Mouse (Mus musculus) midbrain, embryonic 10.5 days (tissue): ENCODE results near the gene Ppp1r27. TPM values are rescaled to one million over a fixed set of nuclear protein-coding genes. Genes with fewer than 3 reads are reported as not detected.
"Not testable (repeated sequence)": the region's sequence is repeated elsewhere in the genome, so short reads cannot be mapped to it uniquely, and the experiment has no call there.

Experiments used
- DNase-seq: peaks from one replicate; pipeline ENCODE4 v3.0.0-alpha.2; 2017; ENCODE audit warnings: low spot score
- H3K27ac ChIP-seq: fragments of 300-500 bp; sonication (generic); replicated peaks from 2 replicates; pipeline ENCODE4 v1.5.1; 2016; ENCODE audit warnings: mild to moderate bottlenecking
- H3K27me3 ChIP-seq: fragments of 300-500 bp; sonication (generic); 2 replicates; pipeline ENCODE4 v1.6.1; 2016; ENCODE audit warnings: low read depth, mild to moderate bottlenecking; ENCODE audit not compliant: poor library complexity, severe bottlenecking
- H3K36me3 ChIP-seq: fragments of 300-500 bp; sonication (generic); 2 replicates; pipeline ENCODE4 v1.6.1; 2016; ENCODE audit warnings: mild to moderate bottlenecking, moderate library complexity
- H3K4me1 ChIP-seq: fragments of 300-500 bp; sonication (generic); 2 replicates; pipeline ENCODE4 v1.6.1; 2016
- H3K4me3 ChIP-seq: fragments of 300-500 bp; sonication (generic); 2 replicates; pipeline ENCODE4 v1.5.1; 2016; ENCODE audit warnings: mild to moderate bottlenecking, moderate library complexity
- H3K9me3 ChIP-seq: fragments of 300-500 bp; sonication (generic); replicated peaks from 2 replicates; pipeline ENCODE4 v1.6.1; 2016; ENCODE audit warnings: mild to moderate bottlenecking
- WGBS: fragments of 180-500 bp; shearing (Covaris S2); methylation state at CpG from one replicate; pipeline ENCODE4 v1.1.7; 2016; 5-methylcytosine and 5-hydroxymethylcytosine counted together
- polyA plus RNA-seq: library from polyadenylated mRNA; unstranded; fragments of >200 nt; fragmentation: Nextera tagmentation; extraction: Ambion mirVana; gene quantifications from 2 replicates; pipeline ENCODE4 v1.2.1, GENCODE M21; 2016

The Ppp1r27 gene
- polyA plus RNA-seq, 1 experiment from 2014 or later = not detected

DNA sequence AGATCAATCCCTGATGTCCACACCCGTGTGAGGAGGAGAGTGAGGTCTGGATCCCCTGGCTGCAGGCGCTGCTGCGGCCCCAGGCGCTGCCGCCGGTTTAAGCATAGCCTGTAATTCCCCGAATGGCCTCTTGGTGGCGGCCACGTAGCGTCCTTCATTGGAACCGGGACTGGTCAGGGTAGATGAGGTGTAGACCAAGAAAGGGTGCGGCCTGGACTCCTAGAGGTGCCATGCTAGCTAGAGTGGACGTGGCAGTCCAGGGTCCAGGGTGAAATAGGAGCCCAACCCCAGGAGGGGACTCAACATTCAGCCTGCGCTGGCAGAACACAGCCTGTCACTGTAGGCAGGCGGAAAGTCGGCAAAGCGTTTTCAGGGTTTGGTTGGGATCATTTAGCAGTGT lies 35.3 kb downstream of the Ppp1r27 start:
- Histone ChIP-seq H3K27me3 (peaks cover 5% of the 10 kb centered on the region), H3K4me1 (peaks cover 18% of the 10 kb centered on the region), H3K27ac (no peak overlapping the region), H3K4me3 (peak overlapping the region; percentile 2), H3K9me3 (no peaks in the 10 kb centered on the region), H3K36me3 (no peaks in the 10 kb centered on the region)
- DNase-seq = peak; percentile 88
- WGBS = 18% methylated on average over 17 of the region's 17 CpGs

DNA sequence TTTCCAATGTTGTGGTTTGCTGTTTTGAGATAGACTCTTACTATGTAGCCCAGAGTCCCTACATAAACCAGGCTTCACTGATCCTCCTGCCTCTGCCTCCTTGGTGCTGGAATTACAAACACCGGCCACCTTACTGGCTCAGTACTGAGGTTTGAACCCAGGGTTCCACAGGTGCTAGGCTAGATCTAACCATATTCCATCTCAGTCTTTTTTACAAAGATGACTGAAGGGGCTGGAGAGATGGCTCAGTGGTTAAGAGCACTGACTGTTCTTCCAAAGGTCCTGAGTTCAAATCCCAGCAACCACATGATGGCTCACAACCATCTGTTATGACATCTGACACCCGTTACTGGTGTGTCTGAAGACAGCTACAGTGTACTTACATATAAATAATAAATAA lies 36.7 kb downstream of the Ppp1r27 start:
- DNase-seq, H3K9me3 ChIP-seq, H3K27ac ChIP-seq, H3K4me3 ChIP-seq, H3K27me3 ChIP-seq, H3K36me3 ChIP-seq: not testable (repeated sequence)
- peaks cover 25% of the 10 kb centered on the region for H3K4me1 ChIP-seq
- 91% methylated on average over 2 of the region's 2 CpGs for WGBS

DNA sequence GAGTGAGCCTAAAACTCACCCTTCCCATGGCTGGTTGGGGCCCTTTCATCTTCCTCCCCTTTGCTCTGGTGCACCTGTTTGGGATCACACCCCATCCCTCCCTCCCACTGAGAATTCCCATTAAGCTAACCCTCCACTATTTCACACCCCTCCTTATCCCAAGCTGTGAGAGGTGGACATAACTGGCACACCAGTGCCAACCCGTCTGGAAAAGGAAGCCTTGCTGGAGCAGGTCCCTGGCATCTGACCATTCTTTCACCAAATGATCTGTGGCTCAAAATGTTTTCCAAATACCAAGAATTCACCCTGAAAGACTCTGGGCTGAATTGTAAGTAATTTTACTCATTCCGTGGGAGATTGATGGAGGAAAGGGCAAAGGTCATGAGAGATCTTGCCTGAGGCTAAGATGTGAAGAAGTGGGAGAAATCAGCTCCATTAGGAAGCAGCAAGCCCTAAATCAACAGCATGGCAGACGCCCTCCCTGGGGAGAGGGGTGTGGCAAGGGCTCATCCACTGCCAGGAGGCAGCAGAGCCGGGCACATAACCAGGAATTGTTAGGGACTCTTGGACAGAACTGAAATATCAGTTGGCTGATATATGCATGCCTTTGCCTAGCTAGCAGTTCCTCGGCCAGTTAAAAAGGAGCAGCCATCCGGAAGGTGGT lies 38.0 kb downstream of the Ppp1r27 start:
- no peaks in the 10 kb centered on the region for H3K9me3 ChIP-seq
- 63% methylated on average over 6 of the region's 6 CpGs for WGBS

DNA sequence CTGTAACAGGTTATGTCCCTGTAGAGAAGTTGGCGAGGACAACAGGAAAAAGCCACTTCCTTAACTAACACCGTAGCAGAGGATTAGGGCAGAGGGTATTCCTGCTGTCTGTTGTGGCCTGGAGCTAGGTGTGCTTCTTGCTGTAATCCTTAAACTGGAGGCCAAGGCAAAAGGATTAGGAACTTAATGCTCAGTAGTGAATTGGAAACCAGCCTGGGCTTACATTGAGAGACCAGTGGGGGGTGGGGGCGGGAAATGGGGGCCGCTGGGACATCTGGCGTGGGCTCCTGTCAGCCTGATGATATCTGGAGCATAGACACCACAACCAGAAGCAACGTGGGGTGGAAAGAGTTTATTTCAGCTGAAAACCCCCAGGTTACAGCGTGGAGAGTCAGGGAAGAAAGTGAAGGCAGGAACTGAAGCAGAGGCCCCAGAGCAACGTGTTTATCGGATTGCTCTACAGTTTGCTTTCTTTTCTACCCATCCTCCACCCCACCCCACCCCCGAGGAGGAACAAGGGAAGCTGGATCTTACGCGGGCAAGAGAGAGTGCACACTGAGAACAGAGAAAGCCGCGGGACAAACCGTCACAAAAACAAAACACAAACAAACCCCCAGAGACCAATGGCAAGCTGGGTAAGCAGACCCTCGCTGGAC lies 40.4 kb downstream of the Ppp1r27 start:
- Histone ChIP-seq H3K4me1 (peaks cover 22% of the 10 kb centered on the region), H3K4me3 (peak overlapping the region; percentile 42), H3K36me3 (no peaks in the 10 kb centered on the region), H3K27me3 (peaks cover 5% of the 10 kb centered on the region), H3K9me3 (no peaks in the 10 kb centered on the region), H3K27ac (peak overlapping the region; percentile 81)
- DNase-seq = peak; percentile 31
- WGBS = 4% methylated on average over 16 of the region's 16 CpGs

More for the DNA sequence above, 38.0 kb downstream of the Ppp1r27 start:
- Histone ChIP-seq H3K4me3 (no peak overlapping the region), H3K27me3 (peaks cover 5% of the 10 kb centered on the region), H3K27ac (no peak overlapping the region), H3K36me3 (no peaks in the 10 kb centered on the region), H3K4me1 (peaks cover 25% of the 10 kb centered on the region)
- no peak for DNase-seq

DNA sequence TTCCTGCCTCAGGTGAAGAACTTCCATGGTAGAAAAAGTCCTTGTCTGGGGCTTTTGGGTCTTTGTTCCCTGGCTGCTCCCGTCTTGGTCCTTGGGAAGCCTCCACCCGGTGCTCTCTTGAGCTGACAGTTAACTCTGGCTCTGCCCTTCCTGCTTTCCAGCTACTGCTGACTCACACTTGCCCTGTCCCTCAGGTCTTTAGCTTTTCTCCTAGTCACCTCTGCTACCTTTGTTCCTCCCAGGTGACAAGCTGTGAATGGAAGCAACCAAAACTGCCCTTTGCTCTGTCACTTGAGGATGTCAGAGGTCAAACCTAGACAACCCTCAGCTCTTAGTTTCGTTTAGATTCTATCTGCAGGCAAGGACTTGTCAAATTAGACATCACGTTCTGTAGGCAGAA lies 41.0 kb downstream of the Ppp1r27 start:
- peaks cover 5% of the 10 kb centered on the region for H3K27me3 ChIP-seq
- DNase-seq = no peak
- peak overlapping the region; percentile 81 for H3K27ac ChIP-seq

DNA sequence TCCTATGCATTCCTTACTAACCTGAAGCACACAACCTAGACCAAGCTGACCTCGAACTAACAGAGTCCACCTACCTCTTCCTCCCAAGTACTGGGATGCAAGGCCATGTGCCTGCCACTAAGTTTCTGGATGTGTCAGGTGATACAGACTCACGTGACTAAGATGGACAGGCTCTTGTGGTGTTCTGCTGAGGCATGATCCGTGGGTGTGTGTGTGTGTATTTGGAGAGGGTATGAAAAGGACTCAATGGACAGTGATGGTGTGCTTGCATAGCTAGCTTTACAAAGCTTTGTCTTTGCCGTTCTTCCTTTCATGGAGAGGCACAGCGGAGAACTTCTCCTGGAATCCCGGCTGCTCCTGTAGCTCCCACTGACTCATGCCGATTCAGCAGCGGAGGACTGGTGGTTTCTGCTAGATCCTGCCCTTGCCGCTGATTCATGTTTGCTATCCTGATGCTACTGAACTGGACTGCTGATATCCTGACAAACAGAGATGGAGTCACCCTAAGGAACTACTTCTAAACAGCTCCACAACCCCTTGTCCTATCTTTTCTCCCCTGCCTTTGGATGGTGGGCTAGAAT lies 42.6 kb downstream of the Ppp1r27 start:
- WGBS = 86% methylated on average over 9 of the region's 9 CpGs
- no peak for DNase-seq
- Histone ChIP-seq H3K4me3 (no peak overlapping the region), H3K9me3 (no peaks in the 10 kb centered on the region), H3K4me1 (peaks cover 22% of the 10 kb centered on the region), H3K27me3 (peaks cover 5% of the 10 kb centered on the region), H3K27ac (no peak overlapping the region), H3K36me3 (no peaks in the 10 kb centered on the region)

More for the DNA sequence above, 41.0 kb downstream of the Ppp1r27 start:
- no peaks in the 10 kb centered on the region for H3K9me3 ChIP-seq
- peak overlapping the region; percentile 42; the same call in 1 of the 2 replicates for H3K4me3 ChIP-seq
- H3K36me3 ChIP-seq = no peaks in the 10 kb centered on the region
- 33% methylated on average over 4 of the region's 4 CpGs for WGBS
- peaks cover 22% of the 10 kb centered on the region for H3K4me1 ChIP-seq

DNA sequence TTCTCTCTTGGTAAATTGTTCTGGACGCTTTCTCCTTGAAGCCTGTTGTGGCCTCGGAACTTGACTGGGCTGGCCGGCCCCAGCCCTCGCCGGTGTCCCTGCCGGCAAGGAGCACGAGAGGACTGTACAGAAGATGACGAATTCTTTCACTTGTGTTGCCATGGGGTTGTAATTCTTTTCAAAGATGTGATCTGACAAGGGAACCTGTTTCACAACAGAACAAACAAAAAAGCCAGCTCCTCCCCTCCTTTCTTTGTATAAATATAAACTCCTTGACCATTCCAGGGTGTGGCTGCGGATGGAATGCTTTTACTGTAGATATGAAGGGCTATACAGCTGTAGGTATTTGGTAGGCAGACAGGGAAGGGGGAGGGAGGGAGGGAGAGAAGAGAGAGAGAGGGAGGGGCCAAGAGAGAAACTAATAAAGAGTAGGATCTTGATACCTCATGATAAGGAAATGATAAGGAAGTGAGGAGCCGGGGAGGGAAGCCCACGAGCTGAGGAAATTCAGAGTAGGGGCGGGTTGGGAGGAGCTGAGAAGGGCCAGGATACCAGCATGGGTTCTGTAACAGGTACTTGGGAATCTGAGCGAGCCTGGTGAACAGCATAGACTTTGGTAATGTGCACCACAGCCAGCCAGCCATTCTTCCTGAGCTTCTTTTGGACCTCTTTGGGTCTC lies 43.2 kb downstream of the Ppp1r27 start:
- no peak overlapping the region for H3K4me3 ChIP-seq
- DNase-seq = no peak

DNA sequence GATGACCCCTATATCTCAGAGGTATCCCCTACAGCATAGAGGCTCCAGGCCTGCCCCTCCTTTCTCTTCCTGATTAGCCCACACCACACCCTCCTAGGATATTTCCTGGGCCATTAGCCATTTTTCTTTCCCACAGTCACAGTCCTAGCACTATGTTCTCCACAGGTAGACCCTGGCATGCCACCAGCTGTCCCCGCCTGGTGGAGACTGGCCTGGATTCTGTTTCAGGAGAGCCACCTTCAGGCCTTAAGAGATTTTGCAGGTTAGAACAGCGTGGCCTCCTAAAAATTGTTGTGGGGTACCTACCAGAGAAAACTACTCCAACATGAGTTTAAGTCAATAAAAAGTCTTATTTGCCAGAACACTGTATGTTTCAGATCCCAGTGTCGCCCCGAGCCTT lies 44.0 kb downstream of the Ppp1r27 start:
- Histone ChIP-seq H3K4me3 (no peak overlapping the region), H3K9me3 (no peaks in the 10 kb centered on the region), H3K27me3 (peaks cover 4% of the 10 kb centered on the region), H3K36me3 (no peaks in the 10 kb centered on the region), H3K27ac (no peak overlapping the region), H3K4me1 (peaks cover 18% of the 10 kb centered on the region)
- DNase-seq = no peak
- 55% methylated on average over 4 of the region's 4 CpGs for WGBS

More for the DNA sequence above, 43.2 kb downstream of the Ppp1r27 start:
- WGBS = 87% methylated on average over 13 of the region's 13 CpGs
- H3K27me3 ChIP-seq = peaks cover 5% of the 10 kb centered on the region
- no peaks in the 10 kb centered on the region for H3K9me3 ChIP-seq
- H3K27ac ChIP-seq = no peak overlapping the region
- H3K36me3 ChIP-seq = no peaks in the 10 kb centered on the region
- peaks cover 18% of the 10 kb centered on the region for H3K4me1 ChIP-seq

DNA sequence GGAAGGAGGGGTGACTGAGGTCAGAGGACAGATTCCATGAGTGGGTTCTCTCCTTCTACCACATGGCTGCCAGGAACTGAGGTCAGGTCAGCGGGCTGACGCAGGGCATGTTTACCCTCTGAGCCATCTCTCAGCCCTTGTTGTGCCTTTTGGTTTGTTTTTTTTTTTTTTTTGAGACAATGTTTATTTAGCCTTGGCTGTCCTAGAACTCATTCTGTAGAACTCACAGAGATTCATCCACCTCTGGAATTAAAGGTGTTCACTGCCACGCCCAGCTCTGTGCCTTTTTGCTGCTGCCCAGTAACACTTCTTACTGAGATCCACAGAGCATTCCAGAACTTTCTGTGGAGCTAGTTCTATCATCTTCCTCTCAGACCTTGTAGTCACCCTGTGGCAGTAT lies 45.3 kb downstream of the Ppp1r27 start:
- Histone ChIP-seq H3K4me1 (peaks cover 12% of the 10 kb centered on the region), H3K36me3 (no peaks in the 10 kb centered on the region), H3K9me3 (no peaks in the 10 kb centered on the region), H3K4me3 (no peak overlapping the region), H3K27me3 (no peaks in the 10 kb centered on the region; the same call in 1 of the 2 replicates), H3K27ac (no peak overlapping the region)
- no peak for DNase-seq
- WGBS = 92% methylated on average over 3 of the region's 3 CpGs

DNA sequence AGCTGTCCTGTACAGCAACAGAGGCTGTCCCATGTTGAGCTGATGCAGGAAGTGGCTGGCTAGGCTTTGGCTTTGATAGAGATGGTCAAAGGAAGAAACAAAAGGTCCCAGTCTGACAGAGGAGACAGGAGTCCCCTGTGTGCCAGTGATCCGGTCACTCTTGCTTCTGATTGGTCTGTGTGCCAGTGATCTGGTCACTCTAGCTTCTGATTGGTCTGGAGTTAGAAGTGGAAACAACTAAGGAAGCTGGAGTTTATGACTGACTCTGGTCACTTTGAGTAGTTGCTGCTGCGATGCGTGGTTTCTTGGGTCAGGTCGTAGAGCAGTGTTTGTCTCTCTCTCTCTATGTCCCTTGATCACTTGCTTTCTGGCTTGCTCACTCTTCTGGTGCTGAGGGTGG lies 49.2 kb downstream of the Ppp1r27 start:
- WGBS = 95% methylated on average over 4 of the region's 4 CpGs
- H3K36me3 ChIP-seq = peaks cover 28% of the 10 kb centered on the region

DNA sequence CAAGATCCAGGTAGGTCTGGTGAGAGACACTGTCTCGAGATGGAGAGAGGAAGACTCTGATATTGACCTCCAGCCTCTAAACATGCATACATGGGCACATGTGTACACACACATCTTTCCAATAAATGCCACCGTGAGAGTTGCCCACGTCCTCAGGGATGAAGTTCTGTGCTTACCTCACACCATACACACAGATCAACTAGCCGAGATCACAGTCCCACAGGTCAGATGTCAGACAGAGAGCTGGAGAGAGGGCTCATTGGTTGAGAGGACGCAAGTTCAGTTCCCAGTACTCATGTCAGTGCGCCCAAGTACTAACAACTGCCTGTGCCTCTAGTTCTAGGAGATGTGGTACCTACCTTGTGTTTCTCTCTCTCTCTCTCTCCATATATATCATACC lies 49.9 kb downstream of the Ppp1r27 start:
- H3K36me3 ChIP-seq = peaks cover 34% of the 10 kb centered on the region
- DNase-seq = no peak
- H3K4me1 ChIP-seq = no peaks in the 10 kb centered on the region
- no peak overlapping the region for H3K4me3 ChIP-seq
- no peaks in the 10 kb centered on the region for H3K9me3 ChIP-seq
- WGBS = 69% methylated on average over 6 of the region's 6 CpGs
- H3K27ac ChIP-seq = no peak overlapping the region
- H3K27me3 ChIP-seq = no peaks in the 10 kb centered on the region

More for the DNA sequence above, 49.2 kb downstream of the Ppp1r27 start:
- H3K9me3 ChIP-seq = no peaks in the 10 kb centered on the region
- no peak for DNase-seq
- no peak overlapping the region for H3K27ac ChIP-seq
- H3K4me3 ChIP-seq = no peak overlapping the region
- no peaks in the 10 kb centered on the region for H3K27me3 ChIP-seq
- H3K4me1 ChIP-seq = no peaks in the 10 kb centered on the region

DNA sequence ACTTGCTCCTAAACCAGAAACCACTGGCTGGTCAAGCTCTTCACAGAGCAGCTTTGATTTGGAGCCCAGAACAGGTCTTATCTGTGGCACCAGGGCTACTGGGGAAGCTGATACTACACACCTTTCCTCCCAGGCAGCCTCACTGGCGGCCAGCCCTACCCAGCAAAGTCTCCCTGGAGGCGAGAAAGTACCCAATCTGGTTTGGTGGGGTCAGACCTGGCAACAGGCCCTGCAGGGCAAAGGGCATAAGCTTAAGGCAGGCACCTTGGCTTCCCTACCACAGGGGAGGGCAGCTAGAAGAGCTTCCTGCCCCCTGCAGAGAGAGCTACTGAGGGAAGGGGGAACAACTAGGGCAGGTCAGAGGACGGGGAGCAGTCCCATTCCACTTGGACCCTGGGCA lies 50.6 kb downstream of the Ppp1r27 start:
- no peaks in the 10 kb centered on the region for H3K9me3 ChIP-seq
- H3K27me3 ChIP-seq = no peaks in the 10 kb centered on the region
- no peak for DNase-seq
- no peak overlapping the region for H3K27ac ChIP-seq
- H3K36me3 ChIP-seq = peaks cover 41% of the 10 kb centered on the region
- 26% methylated on average over 3 of the region's 3 CpGs for WGBS
- no peak overlapping the region for H3K4me3 ChIP-seq
- no peaks in the 10 kb centered on the region for H3K4me1 ChIP-seq
